Mouse (Mus musculus) limb, embryonic 15.5 days (tissue): ENCODE data around the gene Sec24c. TPM values are rescaled to one million over a fixed set of nuclear protein-coding genes. Genes with fewer than 3 reads are reported as not detected.

Experiments used
- microRNA-seq: library from miRNA; unstranded; fragments of <30 nt; microRNA quantifications from one replicate; pipeline ENCODE4, GENCODE M21; 2016
- polyA plus RNA-seq: library from polyadenylated mRNA; unstranded; fragments of >200 nt; fragmentation: Nextera tagmentation; extraction: Ambion mirVana; gene quantifications from 2 replicates; pipeline ENCODE4 v1.2.1, GENCODE M21; 2015

The Sec24c gene
- polyA plus RNA-seq, 1 experiment from 2014 or later, result 79.3 TPM

Small RNA genes within 50 kb of the gene (microRNA-seq; reads per million reads assigned to microRNA genes)
- not detected for gene Mir6946

Other genes starting within 250 kb of the Sec24c start
- gene Cfap70, start 222.1 kb upstream of the Sec24c start, polyA plus RNA-seq, result 0.35 and 0.51 TPM in 2 replicates
- 59.7 and 62.9 TPM in 2 replicates for gene Anxa7, start 194.2 kb upstream of the Sec24c start, polyA plus RNA-seq
- 2.2 and 2.4 TPM in 2 replicates for gene Mss51, start 177.4 kb upstream of the Sec24c start, polyA plus RNA-seq
- 43.0 and 48.5 TPM in 2 replicates for gene Ppp3cb, start 127.7 kb upstream of the Sec24c start, polyA plus RNA-seq
- 6.7 and 7.2 TPM in 2 replicates for gene Usp54, start 33.2 kb upstream of the Sec24c start, polyA plus RNA-seq
- gene Myoz1, start 17.8 kb upstream of the Sec24c start, polyA plus RNA-seq, result 13.2 and 51.7 TPM in 2 replicates
- gene Synpo2l, start 6.0 kb upstream of the Sec24c start, polyA plus RNA-seq, result 20.6 and 45.9 TPM in 2 replicates
- 31.9 and 33.5 TPM in 2 replicates for gene Fut11, start 20.7 kb downstream of the Sec24c start, polyA plus RNA-seq
- gene Chchd1, start 28.7 kb downstream of the Sec24c start, polyA plus RNA-seq, result 144 and 165 TPM in 2 replicates
- gene Zswim8, start 33.2 kb downstream of the Sec24c start, polyA plus RNA-seq, result 28.0 and 34.5 TPM in 2 replicates
- 33.7 and 34.2 TPM in 2 replicates for gene Ndst2, start 60.3 kb downstream of the Sec24c start, polyA plus RNA-seq
- 44.4 and 55.6 TPM in 2 replicates for gene Camk2g, start 119.8 kb downstream of the Sec24c start, polyA plus RNA-seq
- gene Plau, start 162.4 kb downstream of the Sec24c start, polyA plus RNA-seq, result 3.3 and 4.9 TPM in 2 replicates